Mouse (Mus musculus): ENCODE results near the gene Arvcf. TPM values are rescaled to one million over a fixed set of nuclear protein-coding genes. Genes with fewer than 3 reads are reported as not detected.

The Arvcf gene
- 4.7 and 13.7 TPM in 2 replicates for polyA plus RNA-seq (2011; ENCODE audit: insufficient read depth, insufficient read length, low replicate concordance, missing spikeins)

DNA sequence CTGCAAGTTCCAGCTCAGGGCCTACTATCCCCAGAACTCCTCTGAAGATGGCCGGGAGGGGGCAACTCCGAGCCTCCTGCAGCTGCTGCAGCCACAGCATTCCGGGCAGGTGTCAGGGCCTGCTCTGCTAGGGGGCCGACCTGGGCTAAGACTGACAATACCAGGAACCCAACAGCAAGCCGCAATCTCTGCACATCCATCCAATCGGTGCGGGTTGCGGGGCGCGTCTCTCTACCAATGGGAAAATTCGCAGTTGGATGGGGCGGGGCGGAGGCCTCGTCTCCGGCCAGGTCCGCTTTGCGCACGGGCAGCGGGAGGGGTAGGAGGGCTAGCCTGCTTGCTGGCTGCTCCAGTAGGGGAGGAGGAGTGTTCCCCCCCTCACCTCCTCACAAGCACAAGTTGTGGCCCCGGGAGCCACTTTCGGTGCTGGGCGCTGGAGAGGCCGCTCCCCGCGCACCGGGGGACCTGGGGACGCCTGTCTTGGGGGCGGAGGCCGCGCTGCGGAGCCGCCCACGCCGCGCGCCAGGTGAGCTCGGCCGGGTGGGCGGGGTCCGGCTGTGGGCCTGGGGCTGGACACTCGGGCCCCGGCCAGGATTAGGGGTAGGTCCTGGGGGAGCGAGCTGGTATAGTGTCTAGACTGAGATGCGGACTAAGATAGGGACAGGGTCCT is at the start of gene Arvcf, which contains the start of gene Tango2:
Gene Arvcf, plus strand, starts transcription at position 252 of the 670 bp plus-strand sequence.
Gene Tango2, minus strand, starts transcription at position 173 of the 670 bp plus-strand sequence.
- Histone ChIP-seq H3K4me3 (replicated peaks; ENCODE audit: control insufficient read depth, low read depth, low read length) (peak within 1 kb of the TSS; percentile 50), H3K4me1 (ENCODE audit: control insufficient read depth, insufficient read depth, low read length) (peaks cover 3% of the 10 kb centered on the region; the same call in 1 of the 2 replicates), H3K27ac (ENCODE audit: control insufficient read depth, insufficient read depth, low read depth, low read length, poor library complexity) (no peak within 1 kb of the TSS)
- TF ChIP-seq CTCF (IDR thresholded peaks at IDR 0.05; ENCODE audit: control insufficient read depth, insufficient read depth, low read length) (no peak), POLR2A (IDR thresholded peaks at IDR 0.05; ENCODE audit: borderline replicate concordance, control insufficient read depth, low read depth, low read length) (no peak)
- 2% methylated on average over 44 of the region's 44 CpGs for WGBS

DNA sequence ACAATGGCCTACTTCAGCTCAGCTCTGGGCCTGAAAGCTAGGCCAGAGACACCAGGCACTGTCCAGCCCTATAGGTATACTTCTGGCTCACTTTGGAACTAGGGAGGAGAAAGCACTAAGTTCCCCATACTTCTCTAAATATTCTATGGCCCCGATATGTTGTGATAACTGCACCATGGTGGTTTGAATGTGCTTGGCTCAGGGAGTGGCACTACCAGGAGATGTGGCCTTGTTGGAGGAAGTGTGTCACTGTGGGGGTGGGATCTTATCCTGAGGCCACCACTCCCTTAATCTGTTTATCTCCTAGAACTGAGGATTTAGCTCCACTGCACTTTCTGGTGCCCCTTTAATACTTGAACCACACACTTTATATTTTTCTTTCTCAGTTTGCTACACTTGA is 39.8 kb upstream of the Arvcf start:
- Histone ChIP-seq H3K4me3 (replicated peaks; ENCODE audit: control insufficient read depth, low read depth, low read length) (no peak overlapping the region), H3K27ac (ENCODE audit: control insufficient read depth, insufficient read depth, low read depth, low read length, poor library complexity) (no peak overlapping the region), H3K4me1 (ENCODE audit: control insufficient read depth, insufficient read depth, low read length) (no peaks in the 10 kb centered on the region)
- TF ChIP-seq POLR2A (IDR thresholded peaks at IDR 0.05; ENCODE audit: borderline replicate concordance, control insufficient read depth, low read depth, low read length) (no peak), CTCF (IDR thresholded peaks at IDR 0.05; ENCODE audit: control insufficient read depth, insufficient read depth, low read length) (no peak)
- WGBS = 41% methylated on average over 1 of the region's 1 CpGs

DNA sequence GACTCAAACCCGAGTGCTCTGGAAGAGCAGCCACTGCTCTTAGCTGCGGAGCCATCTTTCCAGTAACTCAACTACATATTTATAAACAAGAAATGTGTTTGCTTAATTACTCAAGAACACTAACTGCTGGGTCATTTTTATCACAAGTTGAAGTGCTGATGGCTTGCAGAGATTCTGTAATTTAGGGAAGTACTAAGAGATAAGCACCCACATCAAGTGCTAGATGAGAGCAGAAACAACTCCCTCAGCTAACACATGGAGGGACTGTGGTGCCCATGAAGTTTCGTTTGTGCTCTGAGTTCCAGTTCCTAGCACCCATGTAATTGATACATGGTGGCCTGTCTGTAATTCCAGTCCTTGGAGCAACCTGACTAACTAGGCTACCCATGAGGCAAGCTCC is 29.0 kb upstream of the Arvcf start:
- no peaks in the 10 kb centered on the region for H3K4me1 ChIP-seq (ENCODE audit: control insufficient read depth, insufficient read depth, low read length)
- H3K27ac ChIP-seq (ENCODE audit: control insufficient read depth, insufficient read depth, low read depth, low read length, poor library complexity) = no peak overlapping the region
- no peak overlapping the region for H3K4me3 ChIP-seq (replicated peaks; ENCODE audit: control insufficient read depth, low read depth, low read length)
- 75% methylated on average over 3 of the region's 3 CpGs for WGBS
- TF ChIP-seq CTCF (IDR thresholded peaks at IDR 0.05; ENCODE audit: control insufficient read depth, insufficient read depth, low read length) (no peak), POLR2A (IDR thresholded peaks at IDR 0.05; ENCODE audit: borderline replicate concordance, control insufficient read depth, low read depth, low read length) (no peak)

DNA sequence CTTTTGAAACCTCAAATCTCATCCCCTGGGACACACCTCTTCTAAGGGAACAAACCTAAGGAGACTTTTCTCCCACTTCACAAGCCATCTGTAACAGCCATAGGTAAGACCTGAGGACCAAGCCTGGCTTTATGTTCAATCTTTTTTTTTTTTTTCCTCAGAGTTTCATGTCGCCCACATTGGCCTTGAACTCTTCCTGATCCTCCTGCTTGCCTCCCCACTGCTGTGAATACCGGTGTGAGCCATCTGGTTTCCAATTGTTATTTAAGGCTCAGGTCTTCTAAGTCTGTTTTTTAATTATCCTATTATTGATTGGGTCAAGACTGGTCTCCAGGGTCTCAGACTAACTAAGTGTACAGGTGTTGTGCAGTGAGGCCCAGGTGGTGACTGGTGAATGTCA is 26.5 kb upstream of the Arvcf start:
- Histone ChIP-seq H3K27ac (ENCODE audit: control insufficient read depth, insufficient read depth, low read depth, low read length, poor library complexity) (no peak overlapping the region), H3K4me3 (replicated peaks; ENCODE audit: control insufficient read depth, low read depth, low read length) (no peak overlapping the region)
- WGBS = 84% methylated on average over 2 of the region's 2 CpGs

DNA sequence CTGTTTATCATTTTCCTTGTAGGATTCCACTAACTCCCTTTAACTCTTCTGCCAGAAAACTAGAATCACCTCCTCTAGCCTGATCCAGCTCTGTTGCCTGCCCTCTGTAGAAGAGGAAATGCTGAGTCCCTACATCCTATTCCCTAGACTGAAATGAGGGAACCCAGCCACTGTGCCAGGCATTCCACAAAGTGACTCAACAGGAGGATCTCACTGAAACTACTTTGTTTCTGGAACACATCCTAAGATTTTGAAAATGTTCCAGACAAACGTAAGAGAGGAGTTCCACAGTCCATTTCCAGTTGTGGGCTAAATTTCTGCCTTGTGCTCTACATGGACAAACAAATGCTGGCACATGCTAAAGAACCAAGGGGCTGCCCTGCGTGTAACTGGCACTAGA is 24.5 kb upstream of the Arvcf start:
- H3K27ac ChIP-seq (ENCODE audit: control insufficient read depth, insufficient read depth, low read depth, low read length, poor library complexity) = no peak overlapping the region
- 83% methylated on average over 2 of the region's 2 CpGs for WGBS
- no peak for TF ChIP-seq CTCF (IDR thresholded peaks at IDR 0.05; ENCODE audit: control insufficient read depth, insufficient read depth, low read length)
- TF ChIP-seq POLR2A (IDR thresholded peaks at IDR 0.05; ENCODE audit: borderline replicate concordance, control insufficient read depth, low read depth, low read length) = no peak
- no peaks in the 10 kb centered on the region for H3K4me1 ChIP-seq (ENCODE audit: control insufficient read depth, insufficient read depth, low read length)
- H3K4me3 ChIP-seq (replicated peaks; ENCODE audit: control insufficient read depth, low read depth, low read length) = no peak overlapping the region

More for the DNA sequence above, 26.5 kb upstream of the Arvcf start:
- no peak for TF ChIP-seq CTCF (IDR thresholded peaks at IDR 0.05; ENCODE audit: control insufficient read depth, insufficient read depth, low read length)
- no peak for TF ChIP-seq POLR2A (IDR thresholded peaks at IDR 0.05; ENCODE audit: borderline replicate concordance, control insufficient read depth, low read depth, low read length)
- H3K4me1 ChIP-seq (ENCODE audit: control insufficient read depth, insufficient read depth, low read length) = no peaks in the 10 kb centered on the region

DNA sequence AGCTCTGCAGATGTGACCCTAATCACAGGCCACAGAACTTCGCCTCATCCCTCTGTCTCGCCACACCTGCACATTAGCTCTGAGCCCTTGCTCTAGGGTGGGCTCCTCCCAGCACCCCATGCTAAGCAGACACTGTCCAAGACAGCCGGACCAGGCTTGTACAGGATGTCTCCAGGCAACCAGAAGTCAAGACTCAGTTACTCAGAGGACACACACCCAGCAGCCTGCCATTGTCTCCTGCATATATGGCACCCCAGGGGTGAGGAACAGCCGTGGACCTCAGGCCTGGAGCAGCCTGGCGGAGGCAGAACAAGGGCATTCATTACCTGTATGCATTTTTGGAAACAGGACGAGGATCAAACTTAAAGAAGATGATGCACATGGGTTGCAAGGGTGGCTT is 24.0 kb upstream of the Arvcf start:
- TF ChIP-seq POLR2A (IDR thresholded peaks at IDR 0.05; ENCODE audit: borderline replicate concordance, control insufficient read depth, low read depth, low read length) (no peak), CTCF (IDR thresholded peaks at IDR 0.05; ENCODE audit: control insufficient read depth, insufficient read depth, low read length) (no peak)
- WGBS = 93% methylated on average over 6 of the region's 6 CpGs

DNA sequence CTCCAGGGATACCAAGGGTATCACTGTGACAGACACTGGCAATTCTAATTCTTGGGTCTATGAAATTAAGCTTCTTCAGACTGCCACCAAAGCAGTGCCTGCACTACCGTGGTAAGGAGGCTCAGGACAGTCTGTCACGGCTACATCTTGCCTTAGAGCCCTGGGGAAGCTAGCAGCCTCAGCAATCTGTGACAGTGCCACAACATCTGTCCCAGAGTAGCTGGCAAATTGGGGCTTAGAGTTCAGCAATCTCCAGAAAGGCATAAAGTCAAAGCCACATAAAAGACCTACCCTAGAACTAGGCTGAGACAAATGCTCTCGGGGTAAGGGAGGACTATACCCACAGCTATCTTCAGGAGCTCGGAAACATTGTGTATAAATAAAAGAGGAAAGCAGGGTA is 22.2 kb upstream of the Arvcf start:
- Histone ChIP-seq H3K4me3 (replicated peaks; ENCODE audit: control insufficient read depth, low read depth, low read length) (no peak overlapping the region), H3K27ac (ENCODE audit: control insufficient read depth, insufficient read depth, low read depth, low read length, poor library complexity) (no peak overlapping the region), H3K4me1 (ENCODE audit: control insufficient read depth, insufficient read depth, low read length) (no peaks in the 10 kb centered on the region)
- WGBS = 80% methylated on average over 4 of the region's 4 CpGs
- no peak for TF ChIP-seq POLR2A (IDR thresholded peaks at IDR 0.05; ENCODE audit: borderline replicate concordance, control insufficient read depth, low read depth, low read length)
- TF ChIP-seq CTCF (IDR thresholded peaks at IDR 0.05; ENCODE audit: control insufficient read depth, insufficient read depth, low read length) = no peak

More for the DNA sequence above, 24.0 kb upstream of the Arvcf start:
- H3K4me1 ChIP-seq (ENCODE audit: control insufficient read depth, insufficient read depth, low read length) = no peaks in the 10 kb centered on the region
- no peak overlapping the region for H3K4me3 ChIP-seq (replicated peaks; ENCODE audit: control insufficient read depth, low read depth, low read length)
- H3K27ac ChIP-seq (ENCODE audit: control insufficient read depth, insufficient read depth, low read depth, low read length, poor library complexity) = no peak overlapping the region

DNA sequence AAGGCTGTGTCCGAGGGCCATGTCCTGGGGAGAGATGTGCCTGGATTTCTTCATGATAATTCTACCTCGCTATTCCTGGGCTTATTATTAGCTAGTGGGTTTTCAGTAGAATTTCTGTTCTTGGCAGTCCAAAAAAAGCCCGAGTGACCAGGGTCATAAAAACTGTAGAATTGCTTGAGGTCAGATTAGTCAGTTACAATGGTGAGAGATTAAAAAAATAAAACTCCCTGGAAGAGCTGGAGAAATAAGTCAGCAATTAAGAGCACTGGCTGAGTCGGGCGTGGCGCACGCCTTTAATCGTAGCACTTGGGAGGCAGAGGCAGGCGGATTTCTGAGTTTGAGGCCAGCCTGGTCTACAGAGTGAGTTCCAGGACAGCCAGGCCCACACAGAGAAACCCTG is 20.0 kb upstream of the Arvcf start:
- 93% methylated on average over 9 of the region's 9 CpGs for WGBS
- no peaks in the 10 kb centered on the region for H3K4me1 ChIP-seq (ENCODE audit: control insufficient read depth, insufficient read depth, low read length)
- TF ChIP-seq CTCF (IDR thresholded peaks at IDR 0.05; ENCODE audit: control insufficient read depth, insufficient read depth, low read length) (no peak), POLR2A (IDR thresholded peaks at IDR 0.05; ENCODE audit: borderline replicate concordance, control insufficient read depth, low read depth, low read length) (no peak)

More for the DNA sequence above, 20.0 kb upstream of the Arvcf start:
- Histone ChIP-seq H3K27ac (ENCODE audit: control insufficient read depth, insufficient read depth, low read depth, low read length, poor library complexity) (no peak overlapping the region), H3K4me3 (replicated peaks; ENCODE audit: control insufficient read depth, low read depth, low read length) (no peak overlapping the region)
